Mouse (Mus musculus): Measurements from ENCODE around the gene Yipf7. TPM values are rescaled to one million over a fixed set of nuclear protein-coding genes. Genes with fewer than 3 reads are reported as not detected.
A peak's percentile ranks its signal among the peaks of the same experiment; 100 is the strongest.

Yipf7 gene
- polyA plus RNA-seq (2012; rRNA removed), result 0.20 TPM in 1 of 2 replicates, not detected in the other

GRCm38 (mm10) chr5:69542489-69542888 lies at the start of gene Yipf7:
Gene Yipf7, minus strand, starts transcription at chr5:69542648.
- DNase-seq (ENCODE audit: low read depth), result no peak

- DNase-seq (ENCODE audit: low read depth), result peak; percentile 24
Measured at GRCm38 (mm10) chr5:69591640-69592461, 49.4 kb upstream of the Yipf7 start, which contains the start of gene Gnpda2. Gene Gnpda2, minus strand, starts transcription at chr5:69592340.

- DNase-seq (ENCODE audit: low read depth), result no peak
Measured at GRCm38 (mm10) chr5:69557404-69557935, 15.0 kb upstream of the Yipf7 start.

- peak; percentile 28 for DNase-seq (ENCODE audit: low read depth)
Measured at GRCm38 (mm10) chr5:69556628-69557403, 14.4 kb upstream of the Yipf7 start, which contains the start of gene Guf1. Gene Guf1, plus strand, starts transcription at chr5:69556923.

- no peak for DNase-seq (ENCODE audit: low read depth)
Measured at GRCm38 (mm10) chr5:69541680-69542079, 768 bp downstream of the Yipf7 start.

- DNase-seq (ENCODE audit: low read depth), result no peak
Measured at GRCm38 (mm10) chr5:69523944-69524343, 18.5 kb downstream of the Yipf7 start.

- DNase-seq (ENCODE audit: low read depth), result no peak
Measured at GRCm38 (mm10) chr5:69522064-69522463, 20.4 kb downstream of the Yipf7 start.

- DNase-seq (ENCODE audit: low read depth), result no peak
Measured at GRCm38 (mm10) chr5:69520661-69521278, 21.7 kb downstream of the Yipf7 start.

- DNase-seq (ENCODE audit: low read depth), result no peak
Measured at GRCm38 (mm10) chr5:69512203-69512602, 30.2 kb downstream of the Yipf7 start.

- DNase-seq (ENCODE audit: low read depth), result no peak
Measured at GRCm38 (mm10) chr5:69511631-69512030, 30.8 kb downstream of the Yipf7 start.

- DNase-seq (ENCODE audit: low read depth), result no peak
Measured at GRCm38 (mm10) chr5:69507045-69507444, 35.4 kb downstream of the Yipf7 start.

GRCm38 (mm10) chr5:69489046-69489445 lies 53.4 kb downstream of the Yipf7 start:
- no peak for DNase-seq (ENCODE audit: low read depth)

- no peak for DNase-seq (ENCODE audit: low read depth)
Measured at GRCm38 (mm10) chr5:69467520-69467919, 74.9 kb downstream of the Yipf7 start.

Other genes with a start within 250 kb of the Yipf7 start
- gene Kctd8, start 201.0 kb downstream of the Yipf7 start, polyA plus RNA-seq (2012; rRNA removed), result 0.08 and 0.11 TPM in 2 replicates
- 9.6 and 9.7 TPM in 2 replicates for gene Guf1, start 14.3 kb upstream of the Yipf7 start, polyA plus RNA-seq (2012; rRNA removed)
- 9.2 and 9.9 TPM in 2 replicates for gene Gnpda2, start 49.7 kb upstream of the Yipf7 start, polyA plus RNA-seq (2012; rRNA removed)